Mouse (Mus musculus): ENCODE data around the gene Scfd1. TPM values are rescaled to one million over a fixed set of nuclear protein-coding genes. Genes with fewer than 3 reads are reported as not detected.

The Scfd1 gene
- polyA plus RNA-seq (2015; fragmentation: Nextera tagmentation; extraction: Ambion mirVana) = 89.5 and 91.8 TPM in 2 replicates

- under 1% methylated on average over 34 of the region's 34 CpGs for WGBS
- Histone ChIP-seq H3K36me3 (peaks cover 26% of the 10 kb centered on the region), H3K27ac (peak within 1 kb of the TSS; percentile 88), H3K9me3 (no peaks in the 10 kb centered on the region), H3K9ac (peak within 1 kb of the TSS; percentile 87), H3K27me3 (no peaks in the 10 kb centered on the region), H3K4me3 (peak within 1 kb of the TSS; percentile 75), H3K4me2 (peak within 1 kb of the TSS; percentile 61), H3K4me1 (no peaks in the 10 kb centered on the region)
- ATAC-seq (ENCODE audit: insufficient number of reproducible peaks, insufficient read depth, low FRiP score, low TSS enrichment, low read depth) = peak; percentile 99
These were observed at the start of gene Scfd1 for GRCm38 (mm10) chr12:51377003-51377887. Gene Scfd1, plus strand, starts transcription at chr12:51377510.

- H3K9me3 ChIP-seq = no peaks in the 10 kb centered on the region
- H3K4me1 ChIP-seq = no peaks in the 10 kb centered on the region
- H3K27me3 ChIP-seq = no peaks in the 10 kb centered on the region
- H3K9ac ChIP-seq = no peak overlapping the region
- no peak for ATAC-seq (ENCODE audit: insufficient number of reproducible peaks, insufficient read depth, low FRiP score, low TSS enrichment, low read depth)
- WGBS = 84% methylated on average over 1 of the region's 1 CpGs
- no peak overlapping the region for H3K4me3 ChIP-seq
- no peaks in the 10 kb centered on the region for H3K36me3 ChIP-seq
- no peak overlapping the region for H3K4me2 ChIP-seq
- H3K27ac ChIP-seq = no peak overlapping the region
These were observed 40.3 kb upstream of the Scfd1 start for GRCm38 (mm10) chr12:51337014-51337413.

- ATAC-seq (ENCODE audit: insufficient number of reproducible peaks, insufficient read depth, low FRiP score, low TSS enrichment, low read depth) = no peak
- no peaks in the 10 kb centered on the region for H3K27me3 ChIP-seq
- no peak overlapping the region for H3K4me3 ChIP-seq
- no peak overlapping the region for H3K4me2 ChIP-seq
- no peaks in the 10 kb centered on the region for H3K36me3 ChIP-seq
- no peaks in the 10 kb centered on the region for H3K9me3 ChIP-seq
- WGBS = 33% methylated on average over 4 of the region's 4 CpGs
- peaks cover 7% of the 10 kb centered on the region for H3K4me1 ChIP-seq
- no peak overlapping the region for H3K9ac ChIP-seq
- no peak overlapping the region for H3K27ac ChIP-seq
These were observed 31.2 kb upstream of the Scfd1 start for GRCm38 (mm10) chr12:51346121-51346520.

GRCm38 (mm10) chr12:51347988-51348697, 29.2 kb upstream of the Scfd1 start, which contains the start of gene G2e3:
Gene G2e3, plus strand, starts transcription at chr12:51348061.
- WGBS = under 1% methylated on average over 70 of the region's 70 CpGs
- Histone ChIP-seq H3K27me3 (no peaks in the 10 kb centered on the region), H3K9me3 (no peaks in the 10 kb centered on the region), H3K4me2 (peak within 1 kb of the TSS; percentile 63), H3K4me3 (peak within 1 kb of the TSS; percentile 86), H3K27ac (peak within 1 kb of the TSS; percentile 92), H3K4me1 (peaks cover 7% of the 10 kb centered on the region), H3K9ac (peak within 1 kb of the TSS; percentile 93), H3K36me3 (peaks cover 13% of the 10 kb centered on the region)
- ATAC-seq (ENCODE audit: insufficient number of reproducible peaks, insufficient read depth, low FRiP score, low TSS enrichment, low read depth) = peak; percentile 95

GRCm38 (mm10) chr12:51348698-51348998, 28.7 kb upstream of the Scfd1 start:
- peaks cover 18% of the 10 kb centered on the region for H3K36me3 ChIP-seq
- H3K27ac ChIP-seq = peak overlapping the region; percentile 92
- no peaks in the 10 kb centered on the region for H3K27me3 ChIP-seq
- peak overlapping the region; percentile 93 for H3K9ac ChIP-seq
- H3K4me1 ChIP-seq = peaks cover 7% of the 10 kb centered on the region
- 0 out of 2 replicates have a peak, but pooled peaks have one; percentile 33 for ATAC-seq (ENCODE audit: insufficient number of reproducible peaks, insufficient read depth, low FRiP score, low TSS enrichment, low read depth)
- peak overlapping the region; percentile 63 for H3K4me2 ChIP-seq
- no peaks in the 10 kb centered on the region for H3K9me3 ChIP-seq
- 1% methylated on average over 10 of the region's 10 CpGs for WGBS
- H3K4me3 ChIP-seq = peak overlapping the region; percentile 86

GRCm38 (mm10) chr12:51355296-51355695, 22.0 kb upstream of the Scfd1 start:
- peaks cover 7% of the 10 kb centered on the region for H3K4me1 ChIP-seq
- no peak for ATAC-seq (ENCODE audit: insufficient number of reproducible peaks, insufficient read depth, low FRiP score, low TSS enrichment, low read depth)
- H3K9me3 ChIP-seq = no peaks in the 10 kb centered on the region
- no peak overlapping the region for H3K9ac ChIP-seq
- 82% methylated on average over 8 of the region's 8 CpGs for WGBS
- H3K4me3 ChIP-seq = no peak overlapping the region
- no peak overlapping the region for H3K27ac ChIP-seq
- no peaks in the 10 kb centered on the region for H3K27me3 ChIP-seq
- no peak overlapping the region for H3K4me2 ChIP-seq
- H3K36me3 ChIP-seq = peaks cover 66% of the 10 kb centered on the region

GRCm38 (mm10) chr12:51361294-51361693, 16.0 kb upstream of the Scfd1 start:
- Histone ChIP-seq H3K4me1 (no peaks in the 10 kb centered on the region), H3K36me3 (peaks cover 69% of the 10 kb centered on the region), H3K9ac (no peak overlapping the region), H3K9me3 (no peaks in the 10 kb centered on the region), H3K27ac (no peak overlapping the region), H3K4me2 (no peak overlapping the region), H3K4me3 (no peak overlapping the region), H3K27me3 (no peaks in the 10 kb centered on the region)
- no peak for ATAC-seq (ENCODE audit: insufficient number of reproducible peaks, insufficient read depth, low FRiP score, low TSS enrichment, low read depth)

- no peak overlapping the region for H3K4me2 ChIP-seq
- H3K9me3 ChIP-seq = no peaks in the 10 kb centered on the region
- peaks cover 70% of the 10 kb centered on the region for H3K36me3 ChIP-seq
- no peak overlapping the region for H3K4me3 ChIP-seq
- ATAC-seq (ENCODE audit: insufficient number of reproducible peaks, insufficient read depth, low FRiP score, low TSS enrichment, low read depth) = no peak
- no peak overlapping the region for H3K27ac ChIP-seq
- no peak overlapping the region for H3K9ac ChIP-seq
- 94% methylated on average over 1 of the region's 1 CpGs for WGBS
- H3K27me3 ChIP-seq = no peaks in the 10 kb centered on the region
- no peaks in the 10 kb centered on the region for H3K4me1 ChIP-seq
These were observed 14.4 kb upstream of the Scfd1 start for GRCm38 (mm10) chr12:51362898-51363297.

- 96% methylated on average over 3 of the region's 3 CpGs for WGBS
- Histone ChIP-seq H3K27me3 (no peaks in the 10 kb centered on the region), H3K36me3 (peaks cover 61% of the 10 kb centered on the region), H3K4me3 (no peak overlapping the region), H3K4me2 (no peak overlapping the region), H3K9ac (no peak overlapping the region), H3K27ac (no peak overlapping the region), H3K4me1 (no peaks in the 10 kb centered on the region), H3K9me3 (no peaks in the 10 kb centered on the region)
- ATAC-seq (ENCODE audit: insufficient number of reproducible peaks, insufficient read depth, low FRiP score, low TSS enrichment, low read depth) = no peak
These were observed 8.8 kb upstream of the Scfd1 start for GRCm38 (mm10) chr12:51368504-51368903.

GRCm38 (mm10) chr12:51377888-51378190, 529 bp downstream of the Scfd1 start:
- Histone ChIP-seq H3K9me3 (no peaks in the 10 kb centered on the region), H3K27me3 (no peaks in the 10 kb centered on the region), H3K27ac (peak overlapping the region; percentile 88), H3K4me2 (peak overlapping the region; percentile 61), H3K9ac (peak overlapping the region; percentile 87), H3K36me3 (peaks cover 21% of the 10 kb centered on the region), H3K4me3 (peak overlapping the region; percentile 75), H3K4me1 (no peaks in the 10 kb centered on the region)
- WGBS = 25% methylated on average over 6 of the region's 6 CpGs
- no peak for ATAC-seq (ENCODE audit: insufficient number of reproducible peaks, insufficient read depth, low FRiP score, low TSS enrichment, low read depth)

- Histone ChIP-seq H3K4me2 (no peak overlapping the region), H3K4me1 (no peaks in the 10 kb centered on the region), H3K4me3 (no peak overlapping the region), H3K9ac (no peak overlapping the region), H3K9me3 (no peaks in the 10 kb centered on the region), H3K36me3 (peaks cover 67% of the 10 kb centered on the region), H3K27ac (no peak overlapping the region), H3K27me3 (no peaks in the 10 kb centered on the region)
- no peak for ATAC-seq (ENCODE audit: insufficient number of reproducible peaks, insufficient read depth, low FRiP score, low TSS enrichment, low read depth)
- 93% methylated on average over 6 of the region's 6 CpGs for WGBS
These were observed 22.6 kb downstream of the Scfd1 start for GRCm38 (mm10) chr12:51399871-51400270.

Measured in embryonic facial prominence, embryonic 13.5 days (tissue).